Mouse (Mus musculus) liver, adult 2 months (tissue): Measurements from ENCODE around the gene Kcmf1. TPM values are rescaled to one million over a fixed set of nuclear protein-coding genes. Genes with fewer than 3 reads are reported as not detected.
"Not testable (repeated sequence)": the region's sequence is repeated elsewhere in the genome, so short reads cannot be mapped to it uniquely, and the experiment has no call there.

Experiments
- DNase-seq: peaks from one replicate; pipeline ENCODE4 v3.0.0-alpha.2; 2011; ENCODE audit warnings: low read depth, low spot score; ENCODE audit errors: extremely low read depth
- H3K27ac ChIP-seq: fragments of 200-500 bp; replicated peaks from 2 replicates; pipeline ENCODE4 v1.5.1; 2012; ENCODE audit warnings: low read depth, mild to moderate bottlenecking, control low read depth, inconsistent platforms, low read length; ENCODE audit not compliant: insufficient read depth
- H3K27me3 ChIP-seq: fragments of 200-500 bp; 2 replicates; pipeline ENCODE4 v1.6.1; 2012; ENCODE audit warnings: mild to moderate bottlenecking, moderate library complexity, low read length, inconsistent platforms; ENCODE audit not compliant: control insufficient read depth, insufficient read depth
- H3K36me3 ChIP-seq: fragments of 200-500 bp; 2 replicates; pipeline ENCODE4 v1.6.1; 2012; ENCODE audit warnings: low read length, inconsistent platforms; ENCODE audit not compliant: control insufficient read depth, insufficient read depth
- H3K4me1 ChIP-seq: fragments of 200-500 bp; 2 replicates; pipeline ENCODE4 v1.6.1; 2011; ENCODE audit warnings: low read length; ENCODE audit not compliant: control insufficient read depth, insufficient read depth
- H3K4me3 ChIP-seq: fragments of 200-500 bp; 2 replicates; pipeline ENCODE4 v1.5.1; 2011; ENCODE audit warnings: low read depth, mild to moderate bottlenecking, control low read depth, low read length, moderate library complexity; ENCODE audit not compliant: insufficient read depth
- H3K79me2 ChIP-seq: fragments of 200-500 bp; 2 replicates; pipeline ENCODE4 v1.6.1; 2012; ENCODE audit warnings: inconsistent platforms, mild to moderate bottlenecking, low read length, moderate library complexity; ENCODE audit not compliant: control insufficient read depth, insufficient read depth
- H3K9ac ChIP-seq: fragments of 200-500 bp; 2 replicates; pipeline ENCODE4 v1.6.1; 2012; ENCODE audit warnings: low read depth, mild to moderate bottlenecking, control low read depth, inconsistent platforms, low read length
- CTCF ChIP-seq: fragments of 200-500 bp; IDR thresholded peaks from 2 replicates; pipeline ENCODE4 v1.5.1; 2011; ENCODE audit warnings: low read depth, low read length, control low read depth
- POLR2A ChIP-seq: fragments of 200-500 bp; IDR thresholded peaks from 2 replicates; pipeline ENCODE4 v1.6.1; 2011; ENCODE audit warnings: low read length, control low read depth; ENCODE audit not compliant: insufficient read depth; ENCODE audit errors: extremely low read depth
- WGBS: fragments of 180-500 bp; shearing (Covaris S2); methylation state at CpG from one replicate; pipeline ENCODE4 v1.1.7; 2018; 5-methylcytosine and 5-hydroxymethylcytosine counted together
- polyA plus RNA-seq: library from polyadenylated mRNA; depleted of rRNA; stranded (reverse); fragments of >200 nt; gene quantifications from 2 replicates; pipeline ENCODE4 v1.2.3, GENCODE M21; 2012
- total RNA-seq: library from RNA; depleted of rRNA; stranded (reverse); fragments of >200 nt; gene quantifications from 2 replicates; pipeline ENCODE4 v1.2.3, GENCODE M21; 2014

Kcmf1 gene
- total and polyA plus RNA-seq, 2 experiments: 38.6 to 107 TPM

DNA sequence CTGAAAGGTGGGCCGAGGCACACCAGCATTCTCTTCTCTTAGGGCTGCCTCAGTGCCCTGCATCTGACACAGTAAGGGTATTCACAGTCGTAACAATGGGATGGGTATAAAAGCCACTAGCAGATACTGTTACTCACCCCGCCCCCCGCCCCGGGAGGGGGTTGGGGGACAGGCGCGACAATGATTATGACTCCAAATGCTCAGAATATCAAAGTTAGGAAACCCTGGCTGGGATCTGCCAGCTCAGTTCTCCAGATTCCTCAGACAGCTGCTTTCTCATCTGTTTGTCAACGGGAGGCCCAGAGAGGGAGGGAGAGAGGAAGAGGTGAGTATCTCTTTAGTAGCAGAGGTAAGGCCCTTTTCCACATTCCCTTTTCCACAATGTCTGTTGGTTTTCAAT is 30.2 kb downstream of the Kcmf1 start:
- no peak for DNase-seq
- Histone ChIP-seq H3K36me3 (no peaks in the 10 kb centered on the region), H3K79me2 (peaks cover 56% of the 10 kb centered on the region), H3K27me3 (no peaks in the 10 kb centered on the region), H3K9ac (no peak overlapping the region; the same call in 1 of the 2 replicates), H3K4me1 (peaks cover 44% of the 10 kb centered on the region), H3K27ac (peak overlapping the region; percentile 19; the same call in 1 of the 2 replicates), H3K4me3 (no peak overlapping the region)
- WGBS: 52% methylated on average over 8 of the region's 8 CpGs
- no peak for TF ChIP-seq CTCF
- no peak for TF ChIP-seq POLR2A

DNA sequence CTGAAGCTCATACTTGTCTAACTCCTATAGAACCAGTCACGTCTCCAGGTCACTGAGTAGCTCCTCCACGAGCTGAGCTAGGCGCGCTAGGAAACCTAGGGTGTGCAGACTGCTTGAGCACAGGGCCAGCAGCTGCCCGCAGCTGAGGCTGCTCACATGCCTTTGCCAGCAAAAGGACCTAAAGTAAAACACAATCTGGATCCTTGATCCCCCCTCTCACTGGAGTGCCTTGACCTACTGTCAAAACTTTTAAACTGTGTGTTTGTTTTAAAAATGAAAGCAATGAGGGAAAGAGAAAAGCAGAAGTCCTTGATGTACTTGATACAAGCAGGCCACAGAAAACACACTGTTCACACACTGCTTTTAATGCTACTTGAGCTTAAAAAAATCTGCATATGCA is 31.1 kb downstream of the Kcmf1 start:
- H3K27ac ChIP-seq: no peak overlapping the region
- TF ChIP-seq POLR2A (no peak), CTCF (no peak)
- H3K9ac ChIP-seq: no peak overlapping the region
- peaks cover 44% of the 10 kb centered on the region for H3K4me1 ChIP-seq
- no peaks in the 10 kb centered on the region for H3K27me3 ChIP-seq
- no peak for DNase-seq
- WGBS: 56% methylated on average over 5 of the region's 5 CpGs
- no peak overlapping the region for H3K4me3 ChIP-seq
- peaks cover 60% of the 10 kb centered on the region for H3K79me2 ChIP-seq
- H3K36me3 ChIP-seq: no peaks in the 10 kb centered on the region

DNA sequence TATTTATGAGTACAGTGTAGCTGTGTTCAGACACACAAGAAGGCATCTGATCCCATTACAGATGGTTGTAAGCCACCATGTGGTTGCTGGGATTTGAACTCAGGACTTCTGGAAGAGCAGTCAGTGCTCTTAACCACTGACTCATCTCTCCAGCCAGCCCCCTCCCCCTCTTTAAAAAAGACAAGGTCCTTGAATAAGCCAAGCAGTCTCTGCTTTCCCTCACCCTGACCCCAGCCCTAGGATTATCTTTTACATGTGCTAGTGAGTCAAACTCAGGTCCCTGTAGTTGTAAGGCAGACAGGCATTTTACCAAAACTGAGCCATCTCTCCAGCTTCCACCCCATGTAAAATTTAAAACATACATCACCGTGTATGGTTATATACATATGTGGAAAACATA is 32.0 kb downstream of the Kcmf1 start:
- Histone ChIP-seq H3K27ac (no peak overlapping the region), H3K9ac (no peak overlapping the region), H3K79me2 (peaks cover 56% of the 10 kb centered on the region), H3K27me3 (no peaks in the 10 kb centered on the region), H3K4me3 (no peak overlapping the region), H3K4me1 (peaks cover 38% of the 10 kb centered on the region), H3K36me3 (no peaks in the 10 kb centered on the region)
- no peak for DNase-seq
- TF ChIP-seq CTCF: no peak
- TF ChIP-seq POLR2A: no peak
- WGBS: 92% methylated on average over 1 of the region's 1 CpGs

DNA sequence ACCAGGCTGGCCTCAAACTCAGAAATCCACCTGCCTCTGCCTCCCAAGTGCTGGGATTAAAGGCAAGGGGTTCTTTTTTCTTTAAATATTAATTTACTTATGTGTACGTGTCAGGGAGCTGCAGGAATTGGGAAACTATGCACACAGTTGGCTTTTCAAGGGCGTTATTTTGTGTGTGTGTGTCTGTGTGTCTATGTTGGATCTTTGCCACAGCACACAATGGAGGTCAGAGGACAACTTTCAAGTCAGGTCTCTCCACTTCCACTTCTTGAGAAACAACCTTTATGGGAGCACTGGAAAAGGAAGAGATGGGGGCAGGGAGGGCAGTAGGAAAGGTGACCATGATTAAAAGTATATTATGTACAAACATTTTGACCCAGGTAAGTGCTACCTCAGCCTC is 33.5 kb downstream of the Kcmf1 start:
- H3K27me3 ChIP-seq: no peaks in the 10 kb centered on the region
- H3K4me1 ChIP-seq: peaks cover 36% of the 10 kb centered on the region
- peaks cover 56% of the 10 kb centered on the region for H3K79me2 ChIP-seq
- peak; percentile 87 for DNase-seq
- peak overlapping the region; percentile 59 for H3K27ac ChIP-seq
- TF ChIP-seq CTCF (no peak), POLR2A (no peak)
- H3K9ac ChIP-seq: no peak overlapping the region
- 7% methylated on average over 2 of the region's 2 CpGs for WGBS
- H3K4me3 ChIP-seq: no peak overlapping the region
- H3K36me3 ChIP-seq: peaks cover 4% of the 10 kb centered on the region

DNA sequence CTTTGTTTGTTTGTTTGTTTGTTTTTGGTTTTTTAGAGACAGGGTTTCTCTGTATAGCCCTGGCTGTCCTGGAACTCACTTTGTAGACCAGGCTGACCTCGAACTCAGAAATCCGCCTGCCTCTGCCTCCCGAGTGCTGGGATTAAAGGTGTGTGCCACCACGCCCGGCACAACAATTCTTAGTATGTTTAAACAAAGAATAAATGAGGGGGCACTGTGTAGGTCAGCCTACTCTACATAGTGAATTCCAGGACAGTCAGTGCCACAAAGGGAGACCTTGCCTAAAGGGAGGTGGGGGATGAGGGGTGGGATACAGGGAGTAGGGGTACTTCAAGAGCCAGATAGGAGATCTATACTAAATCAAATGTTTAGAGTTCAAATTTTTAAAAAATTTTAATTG is 37.1 kb downstream of the Kcmf1 start:
- not testable (repeated sequence) for DNase-seq, H3K9ac ChIP-seq, H3K4me3 ChIP-seq, H3K27me3 ChIP-seq, H3K27ac ChIP-seq
- Histone ChIP-seq H3K4me1 (peaks cover 16% of the 10 kb centered on the region), H3K36me3 (peaks cover 24% of the 10 kb centered on the region), H3K79me2 (peaks cover 29% of the 10 kb centered on the region)
- WGBS: 89% methylated on average over 5 of the region's 5 CpGs

DNA sequence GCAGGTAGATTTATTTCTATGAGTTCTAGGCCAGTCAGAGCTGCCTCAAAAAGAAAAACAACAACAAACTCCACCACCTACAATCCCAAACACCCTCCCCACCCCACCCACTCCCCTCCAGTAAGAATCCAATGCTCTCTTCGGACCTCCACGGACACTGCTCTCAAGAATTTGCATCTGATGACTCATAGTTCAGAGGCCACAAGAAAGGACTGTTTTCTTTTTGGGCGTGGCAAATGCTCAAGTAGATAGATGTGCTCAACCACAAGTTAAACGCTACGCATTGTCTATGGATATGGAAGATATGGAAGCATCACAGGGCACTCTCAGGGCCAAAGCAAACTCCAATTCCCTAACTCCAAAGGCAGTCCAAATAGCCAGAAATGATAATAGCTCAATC is 45.5 kb downstream of the Kcmf1 start:
- no peak for DNase-seq
- no peaks in the 10 kb centered on the region for H3K27me3 ChIP-seq
- TF ChIP-seq CTCF (no peak), POLR2A (no peak)
- peaks cover 5% of the 10 kb centered on the region; the same call in 1 of the 2 replicates for H3K4me1 ChIP-seq
- 84% methylated on average over 5 of the region's 5 CpGs for WGBS
- peaks cover 10% of the 10 kb centered on the region; the same call in 1 of the 2 replicates for H3K79me2 ChIP-seq
- H3K9ac ChIP-seq: no peak overlapping the region
- H3K36me3 ChIP-seq: peaks cover 56% of the 10 kb centered on the region
- H3K4me3 ChIP-seq: no peak overlapping the region
- H3K27ac ChIP-seq: no peak overlapping the region
